Mouse (Mus musculus) midbrain, embryonic 12.5 days (tissue): ENCODE results near the gene A930004D18Rik. TPM values are rescaled to one million over a fixed set of nuclear protein-coding genes. Genes with fewer than 3 reads are reported as not detected.
A peak's percentile ranks its signal among the peaks of the same experiment; 100 is the strongest.

Experiments used
- ATAC-seq: fragments of 200-750 bp; cut with Nextera tagmentation; 2 replicates; pipeline ENCODE4 v1.8.0; 2017; ENCODE audit warnings: low read depth, moderate TSS enrichment, moderate library complexity; ENCODE audit not compliant: low FRiP score
- H3K27ac ChIP-seq: fragments of 300-500 bp; sonication (generic); replicated peaks from 2 replicates; pipeline ENCODE4 v1.5.1; 2016; ENCODE audit warnings: mild to moderate bottlenecking
- H3K27me3 ChIP-seq: fragments of 300-500 bp; sonication (generic); 2 replicates; pipeline ENCODE4 v1.6.1; 2016; ENCODE audit warnings: mild to moderate bottlenecking
- H3K36me3 ChIP-seq: fragments of 300-500 bp; sonication (generic); 2 replicates; pipeline ENCODE4 v1.6.1; 2016
- H3K4me1 ChIP-seq: fragments of 300-500 bp; sonication (generic); 2 replicates; pipeline ENCODE4 v1.6.1; 2016
- H3K4me2 ChIP-seq: fragments of 300-500 bp; sonication (generic); replicated peaks from 2 replicates; pipeline ENCODE4 v1.6.1; 2016; ENCODE audit warnings: mild to moderate bottlenecking, moderate library complexity
- H3K4me3 ChIP-seq: fragments of 300-500 bp; sonication (generic); 2 replicates; pipeline ENCODE4 v1.5.1; 2016; ENCODE audit warnings: mild to moderate bottlenecking
- H3K9ac ChIP-seq: fragments of 300-500 bp; sonication (generic); replicated peaks from 2 replicates; pipeline ENCODE4 v1.6.1; 2016; ENCODE audit warnings: mild to moderate bottlenecking, moderate library complexity
- H3K9me3 ChIP-seq: fragments of 300-500 bp; sonication (generic); 2 replicates; pipeline ENCODE4 v1.6.1; 2016; ENCODE audit warnings: mild to moderate bottlenecking
- WGBS: fragments of 180-500 bp; shearing (Covaris S2); methylation state at CpG from one replicate; pipeline ENCODE4 v1.1.7; 2016; 5-methylcytosine and 5-hydroxymethylcytosine counted together
- polyA plus RNA-seq: library from polyadenylated mRNA; unstranded; fragments of >200 nt; fragmentation: Nextera tagmentation; extraction: Ambion mirVana; gene quantifications from 2 replicates; pipeline ENCODE4 v1.2.1, GENCODE M21; 2016

The A930004D18Rik gene
- polyA plus RNA-seq, 1 experiment from 2014 or later: 21.5 TPM

DNA sequence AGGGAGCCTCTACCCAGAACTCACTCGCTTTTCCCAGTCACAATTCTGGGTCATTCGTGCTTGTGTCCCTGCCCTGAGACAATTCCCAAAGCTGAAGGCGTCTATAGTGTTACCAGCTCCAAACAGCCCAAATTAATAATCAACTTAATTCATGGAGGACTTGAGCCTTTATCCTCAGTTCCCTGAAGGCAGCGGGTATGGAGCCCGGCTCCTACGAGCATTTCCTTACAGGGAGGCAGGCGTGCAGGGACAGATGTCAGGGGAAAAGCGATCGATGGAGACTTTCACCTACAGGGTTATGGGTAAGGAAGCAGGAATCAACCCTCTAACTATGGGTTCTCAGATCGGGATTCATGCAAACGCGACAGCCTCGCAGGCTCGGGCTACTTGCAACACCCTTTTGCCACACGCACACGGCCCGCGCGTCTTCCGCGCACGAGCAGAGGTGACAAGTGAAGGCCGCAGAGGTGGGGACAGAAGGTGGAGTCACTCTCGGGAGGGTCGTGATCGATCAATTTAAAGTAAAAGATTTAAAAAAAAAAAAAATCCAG is 6.2 kb downstream of the A930004D18Rik start:
- 2% methylated on average over 26 of the region's 26 CpGs for WGBS
- no peak for ATAC-seq
- Histone ChIP-seq H3K9ac (peak overlapping the region; percentile 83), H3K4me2 (peak overlapping the region; percentile 86), H3K4me3 (peak overlapping the region; percentile 43), H3K9me3 (no peaks in the 10 kb centered on the region), H3K4me1 (peaks cover 60% of the 10 kb centered on the region), H3K27ac (peak overlapping the region; percentile 86), H3K36me3 (no peaks in the 10 kb centered on the region), H3K27me3 (no peaks in the 10 kb centered on the region)

DNA sequence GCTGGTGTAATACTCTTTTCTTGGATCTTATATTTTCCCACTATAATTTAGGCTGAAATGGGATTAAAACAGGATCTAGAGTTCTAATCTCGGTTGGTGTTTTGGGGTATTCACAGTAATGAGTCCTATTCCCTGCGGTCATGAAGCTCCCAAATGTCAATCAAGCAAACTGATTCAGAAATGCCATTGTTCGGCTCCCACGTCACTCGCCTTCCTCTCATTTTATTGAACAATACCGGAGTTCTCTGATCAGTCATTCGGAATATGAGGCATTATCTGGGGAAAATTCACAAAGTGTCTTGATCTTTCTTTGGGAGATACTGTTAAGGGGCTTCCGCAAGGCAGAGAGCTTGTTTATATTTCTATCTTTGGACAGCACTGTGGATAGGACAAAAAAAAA is 7.0 kb downstream of the A930004D18Rik start:
- 0 out of 2 replicates have a peak overlapping the region, but pooled peaks have one; percentile 51 for H3K9ac ChIP-seq
- 6% methylated on average over 8 of the region's 8 CpGs for WGBS
- H3K4me1 ChIP-seq: peaks cover 66% of the 10 kb centered on the region
- peak overlapping the region; percentile 86; the same call in 1 of the 2 replicates for H3K27ac ChIP-seq
- H3K27me3 ChIP-seq: no peaks in the 10 kb centered on the region
- no peaks in the 10 kb centered on the region for H3K9me3 ChIP-seq
- H3K36me3 ChIP-seq: no peaks in the 10 kb centered on the region
- no peak for ATAC-seq
- H3K4me2 ChIP-seq: peak overlapping the region; percentile 86
- peak overlapping the region; percentile 43 for H3K4me3 ChIP-seq

DNA sequence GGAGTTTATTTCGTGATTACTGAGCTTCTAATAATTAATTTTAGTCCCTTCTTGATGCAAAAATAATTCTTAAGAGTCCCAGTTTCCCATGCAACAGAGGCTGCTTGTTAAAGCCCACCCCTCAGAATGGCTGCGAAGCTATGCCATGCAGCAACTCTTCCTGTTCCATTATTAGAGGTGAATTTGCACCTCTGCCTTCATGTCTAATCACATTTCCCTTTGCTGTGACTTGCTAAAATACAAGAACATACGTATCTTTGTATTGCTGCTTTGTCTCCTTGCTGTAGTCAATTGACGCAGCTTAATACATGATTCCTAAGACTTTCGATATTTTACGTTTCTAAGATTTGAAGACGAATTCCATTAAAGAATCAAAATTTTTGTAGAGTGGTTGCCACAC is 7.9 kb downstream of the A930004D18Rik start:
- Histone ChIP-seq H3K9ac (0 out of 2 replicates have a peak overlapping the region, but pooled peaks have one; percentile 16), H3K27me3 (no peaks in the 10 kb centered on the region), H3K27ac (peak overlapping the region; percentile 61; the same call in 1 of the 2 replicates), H3K4me2 (peak overlapping the region; percentile 86), H3K4me3 (0 out of 2 replicates have a peak overlapping the region, but pooled peaks have one; percentile 1), H3K9me3 (no peaks in the 10 kb centered on the region), H3K4me1 (peaks cover 63% of the 10 kb centered on the region), H3K36me3 (no peaks in the 10 kb centered on the region)
- 18% methylated on average over 7 of the region's 7 CpGs for WGBS
- no peak for ATAC-seq

DNA sequence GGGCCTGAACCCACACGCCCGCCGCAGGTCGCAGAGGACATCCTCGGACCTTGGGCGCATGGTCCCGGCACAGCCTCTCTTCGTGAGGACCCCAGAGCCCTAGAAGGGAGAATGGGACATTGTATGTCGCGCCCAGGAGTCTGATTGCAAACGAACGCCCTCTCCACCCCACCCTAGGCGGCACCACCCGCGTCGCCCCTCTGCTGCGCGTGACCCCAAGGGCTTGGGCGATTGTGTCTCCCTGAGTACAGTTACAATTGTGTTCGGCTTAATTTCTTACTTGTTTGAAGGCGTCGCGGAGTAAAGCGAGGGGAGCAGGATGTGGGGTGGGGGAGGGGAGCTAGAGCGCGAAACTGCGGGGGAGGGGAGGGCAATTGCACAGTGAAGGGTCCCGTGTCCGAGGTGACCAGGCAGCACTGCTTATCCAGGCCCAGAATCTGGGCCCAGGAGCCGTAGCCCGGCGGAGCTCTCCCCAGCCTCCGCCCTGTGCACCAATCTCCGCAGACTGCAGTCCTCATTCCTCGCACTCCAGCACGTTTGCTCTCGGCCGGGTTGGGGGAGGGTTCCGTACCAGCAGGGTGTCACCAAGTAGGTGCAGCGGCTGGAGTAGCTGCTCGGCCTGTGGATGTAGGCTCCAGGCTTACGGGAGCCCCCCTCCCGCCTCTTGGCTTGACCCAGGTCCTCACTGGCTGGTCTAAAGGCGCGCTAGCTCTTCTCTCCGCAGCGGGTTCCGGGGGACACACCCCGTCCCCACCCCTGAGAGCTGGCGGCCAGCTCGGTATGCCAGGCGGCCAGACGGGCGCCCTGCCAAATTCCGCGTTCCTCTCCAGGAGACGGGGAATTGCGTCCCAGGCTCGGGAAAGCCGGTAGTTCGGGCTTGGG is 9.2 kb downstream of the A930004D18Rik start:
- no peaks in the 10 kb centered on the region for H3K9me3 ChIP-seq
- H3K4me3 ChIP-seq: peak overlapping the region; percentile 65
- peak overlapping the region; percentile 97 for H3K4me2 ChIP-seq
- H3K36me3 ChIP-seq: no peaks in the 10 kb centered on the region
- WGBS: under 1% methylated on average over 59 of the region's 61 CpGs
- ATAC-seq: peak; percentile 69
- H3K4me1 ChIP-seq: peaks cover 50% of the 10 kb centered on the region
- H3K27ac ChIP-seq: peak overlapping the region; percentile 99
- no peaks in the 10 kb centered on the region for H3K27me3 ChIP-seq
- peak overlapping the region; percentile 94 for H3K9ac ChIP-seq

DNA sequence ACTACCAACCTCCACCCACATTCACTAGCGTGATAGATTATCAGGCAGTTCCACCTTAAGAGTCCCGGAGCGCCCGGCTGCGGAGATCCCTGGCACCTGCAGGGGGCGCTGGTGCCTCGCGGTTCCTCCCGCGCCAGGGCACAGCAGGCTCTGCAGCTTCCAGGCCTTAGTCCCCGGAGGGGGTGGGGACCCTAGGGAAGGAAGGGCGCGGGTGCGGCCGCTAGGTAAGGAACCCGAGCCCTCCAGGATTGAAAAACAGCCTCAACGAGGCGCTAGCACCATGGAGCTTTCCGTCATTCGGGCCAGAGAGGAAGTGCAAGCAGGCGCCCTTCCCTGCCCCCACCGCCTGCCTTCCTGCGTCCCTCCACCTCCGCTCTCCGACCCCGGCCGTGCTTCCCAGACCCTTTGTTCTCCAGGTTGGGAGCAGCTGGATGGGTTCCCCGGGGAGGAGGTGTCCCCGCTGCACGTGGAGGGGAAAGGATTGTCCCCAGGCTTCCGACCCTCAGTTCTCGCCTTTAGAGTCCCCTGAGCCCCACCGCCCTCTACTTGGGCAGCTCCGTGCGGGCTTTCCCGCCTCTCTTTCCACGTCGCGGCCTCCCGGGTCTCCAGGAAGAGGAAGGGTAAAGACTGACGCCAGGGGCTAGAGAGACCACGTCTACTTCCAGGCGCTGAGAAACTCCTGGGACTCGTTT is 9.9 kb downstream of the A930004D18Rik start:
- Histone ChIP-seq H3K9ac (peak overlapping the region; percentile 94), H3K4me2 (peak overlapping the region; percentile 97), H3K27me3 (no peaks in the 10 kb centered on the region), H3K9me3 (no peaks in the 10 kb centered on the region), H3K27ac (peak overlapping the region; percentile 99), H3K4me3 (peak overlapping the region; percentile 65), H3K36me3 (no peaks in the 10 kb centered on the region), H3K4me1 (peaks cover 43% of the 10 kb centered on the region)
- WGBS: under 1% methylated on average over 44 of the region's 44 CpGs
- peak; percentile 79 for ATAC-seq

DNA sequence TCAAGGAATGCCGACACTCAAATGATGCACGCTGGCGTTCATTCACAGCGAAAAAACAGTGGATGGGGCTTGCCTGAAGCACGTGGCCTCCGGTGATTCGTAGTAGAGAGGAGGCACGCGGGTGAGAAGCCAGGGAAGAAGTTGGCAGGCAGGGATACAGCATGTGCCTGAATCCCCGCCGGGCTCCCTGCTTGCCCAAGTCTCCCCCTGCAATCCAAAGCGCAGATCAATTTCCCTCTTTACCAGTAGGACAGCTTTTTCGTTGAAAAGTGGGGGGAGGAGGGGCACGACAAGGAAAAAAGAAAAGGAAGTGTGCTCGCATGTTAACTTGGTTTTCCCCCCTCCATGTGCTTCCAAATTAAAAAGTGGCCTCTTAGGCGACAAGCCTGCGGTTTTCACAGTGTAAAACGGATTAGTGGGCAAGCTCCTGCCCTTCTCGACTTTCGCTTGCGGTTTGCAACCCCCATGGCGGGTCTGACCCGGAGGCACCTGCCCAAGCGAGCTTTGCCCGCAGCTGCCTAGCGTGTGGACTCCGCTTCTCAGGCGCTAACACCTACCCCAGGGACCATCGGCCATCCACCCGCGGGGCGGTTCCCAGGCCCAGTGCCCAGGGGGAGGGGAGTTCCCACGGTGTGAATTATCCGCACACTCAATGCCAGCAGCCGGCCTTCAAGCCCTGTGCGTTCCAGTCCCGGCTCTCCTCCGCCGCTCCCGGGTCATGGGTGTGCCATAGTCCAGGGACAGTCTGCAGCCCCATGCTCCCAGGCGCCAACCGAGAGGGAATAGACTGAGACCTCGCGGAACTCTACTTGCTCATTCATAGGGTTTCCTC is 11.2 kb downstream of the A930004D18Rik start:
- no peaks in the 10 kb centered on the region for H3K36me3 ChIP-seq
- H3K27me3 ChIP-seq: no peaks in the 10 kb centered on the region
- H3K27ac ChIP-seq: peak overlapping the region; percentile 99
- peak overlapping the region; percentile 65 for H3K4me3 ChIP-seq
- H3K4me2 ChIP-seq: peak overlapping the region; percentile 97
- ATAC-seq: peak; percentile 23
- under 1% methylated on average over 44 of the region's 44 CpGs for WGBS
- peak overlapping the region; percentile 94 for H3K9ac ChIP-seq
- peaks cover 31% of the 10 kb centered on the region for H3K4me1 ChIP-seq
- H3K9me3 ChIP-seq: no peaks in the 10 kb centered on the region

DNA sequence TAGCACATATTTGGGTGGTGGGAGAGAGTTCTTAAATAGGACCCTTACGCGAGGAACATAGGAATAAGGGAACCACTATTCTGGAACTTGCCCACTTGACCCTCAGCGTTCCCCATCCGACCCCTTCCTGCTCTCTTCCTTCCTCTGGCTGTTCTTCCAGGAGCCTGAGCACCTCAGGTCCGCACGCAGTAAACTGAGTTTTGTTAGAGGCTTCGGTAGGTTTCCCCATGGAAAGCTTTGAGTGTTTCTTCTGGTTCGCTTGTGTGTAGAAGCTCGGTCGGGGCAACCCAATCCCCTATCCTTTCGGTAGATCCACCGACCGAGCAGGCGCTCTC is 11.8 kb downstream of the A930004D18Rik start:
- Histone ChIP-seq H3K9ac (peak overlapping the region; percentile 94), H3K36me3 (no peaks in the 10 kb centered on the region), H3K27me3 (no peaks in the 10 kb centered on the region), H3K4me1 (peaks cover 27% of the 10 kb centered on the region), H3K4me3 (peak overlapping the region; percentile 65), H3K27ac (peak overlapping the region; percentile 99), H3K4me2 (peak overlapping the region; percentile 97), H3K9me3 (no peaks in the 10 kb centered on the region)
- WGBS: 1% methylated on average over 14 of the region's 14 CpGs
- no peak for ATAC-seq

DNA sequence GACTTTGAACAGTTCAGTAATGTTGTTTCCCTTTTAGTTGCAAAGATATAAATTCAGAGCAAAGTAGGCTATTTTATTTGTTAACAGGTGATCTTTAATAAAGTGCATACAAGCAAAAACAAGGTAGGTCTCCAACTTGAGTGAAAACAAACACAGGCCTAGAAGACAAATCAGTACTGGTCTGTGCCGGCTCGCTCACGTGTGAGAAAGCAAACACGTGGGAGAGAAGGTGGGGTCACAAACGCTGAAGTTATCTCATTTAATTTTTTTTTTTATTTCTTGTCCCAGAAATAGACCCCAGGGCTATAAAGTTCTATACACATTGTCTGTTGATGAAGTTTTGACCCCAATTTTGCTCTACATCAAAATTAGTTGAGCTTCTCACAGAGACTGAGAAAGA is 12.4 kb downstream of the A930004D18Rik start:
- no peak overlapping the region for H3K27ac ChIP-seq
- peaks cover 23% of the 10 kb centered on the region for H3K4me1 ChIP-seq
- H3K36me3 ChIP-seq: no peaks in the 10 kb centered on the region
- peak overlapping the region; percentile 94; the same call in 1 of the 2 replicates for H3K9ac ChIP-seq
- peak overlapping the region; percentile 65 for H3K4me3 ChIP-seq
- H3K4me2 ChIP-seq: peak overlapping the region; percentile 97
- no peak for ATAC-seq
- H3K27me3 ChIP-seq: no peaks in the 10 kb centered on the region
- 14% methylated on average over 5 of the region's 5 CpGs for WGBS
- no peaks in the 10 kb centered on the region for H3K9me3 ChIP-seq

DNA sequence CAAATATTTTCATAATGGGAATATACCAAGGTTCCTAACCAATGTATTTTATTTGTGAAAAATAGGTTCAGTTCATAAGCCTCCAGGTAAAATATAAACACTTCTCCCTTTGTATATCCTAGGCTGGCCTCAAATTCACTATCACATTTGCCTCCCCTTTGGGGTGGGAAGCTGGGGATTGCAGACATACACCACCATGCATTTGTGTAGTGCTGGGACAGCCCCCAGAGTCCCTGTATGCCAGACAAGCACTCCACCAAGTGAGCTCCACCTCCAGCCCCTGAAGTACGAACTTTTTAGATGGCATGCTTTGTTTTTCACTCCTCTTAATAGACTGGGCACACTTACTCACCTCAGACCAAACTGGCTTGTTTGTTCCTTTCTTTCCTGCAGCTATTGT is 14.7 kb downstream of the A930004D18Rik start:
- no peaks in the 10 kb centered on the region for H3K27me3 ChIP-seq
- H3K9ac ChIP-seq: no peak overlapping the region
- H3K27ac ChIP-seq: no peak overlapping the region
- ATAC-seq: no peak
- H3K36me3 ChIP-seq: no peaks in the 10 kb centered on the region
- no peaks in the 10 kb centered on the region for H3K9me3 ChIP-seq
- WGBS: 57% methylated on average over 1 of the region's 1 CpGs
- no peak overlapping the region for H3K4me2 ChIP-seq
- peaks cover 20% of the 10 kb centered on the region for H3K4me1 ChIP-seq
- no peak overlapping the region for H3K4me3 ChIP-seq

DNA sequence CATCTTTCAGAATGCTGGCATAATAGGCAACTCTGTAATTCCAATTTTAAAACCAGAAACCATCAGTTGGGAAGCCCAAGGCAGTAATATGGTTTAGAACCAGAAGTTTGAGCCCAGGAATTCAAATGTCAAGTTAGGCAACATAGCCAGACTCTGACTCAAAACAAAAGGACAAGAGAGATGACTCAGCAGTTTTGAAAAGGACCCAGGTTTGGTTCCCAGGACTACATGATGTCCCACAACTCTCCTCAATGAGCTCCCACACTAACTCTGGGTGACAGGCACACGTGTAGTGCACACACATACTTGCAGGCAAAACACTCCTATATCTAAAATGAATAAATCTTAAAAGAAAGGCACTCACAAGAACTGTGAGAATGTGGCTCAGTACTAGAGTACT is 18.4 kb downstream of the A930004D18Rik start:
- H3K36me3 ChIP-seq: no peaks in the 10 kb centered on the region
- H3K9me3 ChIP-seq: no peaks in the 10 kb centered on the region
- WGBS: 80% methylated on average over 1 of the region's 1 CpGs
- no peaks in the 10 kb centered on the region for H3K27me3 ChIP-seq
- H3K4me2 ChIP-seq: no peak overlapping the region
- no peak for ATAC-seq
- no peaks in the 10 kb centered on the region for H3K4me1 ChIP-seq
- no peak overlapping the region for H3K4me3 ChIP-seq
- H3K9ac ChIP-seq: no peak overlapping the region
- no peak overlapping the region for H3K27ac ChIP-seq

DNA sequence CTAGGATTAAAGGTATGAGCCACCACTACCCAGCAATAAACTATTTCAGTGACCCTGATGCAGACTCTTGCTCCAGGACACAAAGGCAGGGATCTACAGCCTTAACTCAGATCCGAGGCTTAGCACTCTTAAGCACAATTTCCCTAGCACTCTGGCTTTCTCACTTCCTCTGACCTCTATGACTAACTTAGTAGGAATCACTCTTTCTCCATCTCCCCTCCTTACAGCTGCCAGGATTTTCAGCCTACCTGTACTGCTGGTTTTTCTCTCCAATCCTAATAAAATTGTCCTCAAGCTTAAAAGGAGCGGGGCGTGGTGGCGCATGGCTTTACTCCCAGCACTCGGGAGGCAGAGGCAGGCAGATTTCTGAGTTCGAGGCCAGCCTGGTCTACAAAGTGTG is 20.2 kb downstream of the A930004D18Rik start:
- H3K4me1 ChIP-seq: no peaks in the 10 kb centered on the region
- no peaks in the 10 kb centered on the region for H3K36me3 ChIP-seq
- ATAC-seq: no peak
- no peak overlapping the region for H3K4me2 ChIP-seq
- no peak overlapping the region for H3K4me3 ChIP-seq
- H3K27ac ChIP-seq: no peak overlapping the region
- H3K9ac ChIP-seq: no peak overlapping the region
- WGBS: 94% methylated on average over 6 of the region's 6 CpGs
- no peaks in the 10 kb centered on the region for H3K27me3 ChIP-seq
- H3K9me3 ChIP-seq: no peaks in the 10 kb centered on the region
